Mouse (Mus musculus) myocyte (in vitro differentiated cells): Measurements from ENCODE around the gene Ccdc181. TPM values are rescaled to one million over a fixed set of nuclear protein-coding genes. Genes with fewer than 3 reads are reported as not detected.

Source experiments
- H3K27me3 ChIP-seq: one replicate; pipeline ENCODE4 v1.6.1; 2011; ENCODE audit not compliant: control insufficient read depth, insufficient read depth, insufficient read length
- H3K36me3 ChIP-seq: one replicate; pipeline ENCODE4 v1.6.1; 2011; ENCODE audit not compliant: control insufficient read depth, insufficient read depth
- H3K4me2 ChIP-seq: one replicate; pipeline ENCODE4 v1.6.1; 2011; ENCODE audit warnings: low read depth, control low read depth
- H3K4me3 ChIP-seq: one replicate; pipeline ENCODE4 v1.5.1; 2011; ENCODE audit warnings: mild to moderate bottlenecking, control low read depth, moderate library complexity
- H3K79me2 ChIP-seq: one replicate; pipeline ENCODE4 v1.6.1; 2011; ENCODE audit not compliant: control insufficient read depth, insufficient read depth
- H3ac ChIP-seq: one replicate; pipeline ENCODE4 v1.6.1; 2011; ENCODE audit not compliant: control insufficient read depth, insufficient read length
- CEBPB ChIP-seq: IDR thresholded peaks from 2 replicates; pipeline ENCODE4 v1.6.1; 2011; ENCODE audit warnings: mild to moderate bottlenecking, moderate library complexity; ENCODE audit not compliant: poor library complexity, insufficient read depth, severe bottlenecking
- E2F4 ChIP-seq: IDR thresholded peaks from one replicate; pipeline ENCODE4 v1.6.1; 2011; ENCODE audit warnings: mild to moderate bottlenecking, control low read depth, moderate library complexity; ENCODE audit not compliant: insufficient read depth
- MAX ChIP-seq: IDR thresholded peaks from one replicate; pipeline ENCODE4 v1.6.1; 2011; ENCODE audit warnings: low read depth, mild to moderate bottlenecking, control low read depth
- MYOD1 ChIP-seq, 3 experiments: IDR thresholded peaks; one replicate each; pipeline ENCODE4 v1.6.1; 2011; ENCODE audit warnings: control low read depth in 2 of 3, low read depth in 2 of 3, mild to moderate bottlenecking in 2 of 3, moderate library complexity in 1 of 3; ENCODE audit not compliant: insufficient read length in 2 of 3, control insufficient read depth in 1 of 3
- MYOG ChIP-seq, 3 experiments: IDR thresholded peaks; one replicate each; pipeline ENCODE4 v1.6.1; 2011; ENCODE audit warnings: control low read depth in 2 of 3, low read depth in 2 of 3, mild to moderate bottlenecking in 2 of 3; ENCODE audit not compliant: insufficient read length in 2 of 3, control insufficient read depth in 1 of 3, insufficient read depth in 1 of 3
- POLR2A ChIP-seq: IDR thresholded peaks from one replicate; pipeline ENCODE4 v1.6.1; 2011; ENCODE audit warnings: low read depth, mild to moderate bottlenecking, control low read depth, moderate library complexity; ENCODE audit not compliant: insufficient read length
- POLR2AphosphoS2 ChIP-seq: IDR thresholded peaks from one replicate; pipeline ENCODE4 v1.6.1; 2011; ENCODE audit warnings: low read depth, control low read depth; ENCODE audit not compliant: insufficient read length
- REST ChIP-seq: IDR thresholded peaks from one replicate; pipeline ENCODE4 v1.6.1; 2011; ENCODE audit warnings: mild to moderate bottlenecking, control low read depth, moderate library complexity; ENCODE audit not compliant: insufficient read depth, insufficient read length
- SRF ChIP-seq: IDR thresholded peaks from one replicate; pipeline ENCODE4 v1.6.1; 2011; ENCODE audit warnings: low read depth; ENCODE audit not compliant: control insufficient read depth, insufficient read length
- TCF12 ChIP-seq: IDR thresholded peaks from one replicate; pipeline ENCODE4 v1.6.1; 2011; ENCODE audit warnings: mild to moderate bottlenecking, control low read depth; ENCODE audit not compliant: poor library complexity, insufficient read depth, severe bottlenecking
- TCF3 ChIP-seq: IDR thresholded peaks from one replicate; pipeline ENCODE4 v1.6.1; 2011; ENCODE audit warnings: low read depth, control low read depth; ENCODE audit not compliant: insufficient read length
- USF1 ChIP-seq: IDR thresholded peaks from one replicate; pipeline ENCODE4 v1.6.1; 2011; ENCODE audit warnings: low read depth, mild to moderate bottlenecking, control low read depth, moderate library complexity
- polyA plus RNA-seq: library from polyadenylated mRNA; unstranded; fragments of >200 nt; fragmentation: generic; extraction: Trizol; gene quantifications from one replicate; pipeline ENCODE4 v1.2.1, GENCODE M21; 2012; ENCODE audit warnings: missing spikeins

The Ccdc181 gene
- polyA plus RNA-seq, 1 experiment: 4.1 TPM

- H3K4me2 ChIP-seq: no peak overlapping the region
- no peak overlapping the region for H3K4me3 ChIP-seq
- no peak for TF ChIP-seq REST
- no peak for TF ChIP-seq CEBPB
- TF ChIP-seq USF1: no peak
- no peak for TF ChIP-seq POLR2A
- no peak for TF ChIP-seq SRF
- no peak for TF ChIP-seq TCF3
- TF ChIP-seq MYOD1 (IDR thresholded peaks at IDR 0.05; ENCODE audit: control insufficient read depth in 1 of 3, insufficient read length in 2 of 3, low read depth in 2 of 3): no peak
- no peak for TF ChIP-seq MYOG (IDR thresholded peaks at IDR 0.05; ENCODE audit: control insufficient read depth in 1 of 3, insufficient read depth in 1 of 3, insufficient read length in 2 of 3, low read depth in 2 of 3)
- no peak for TF ChIP-seq POLR2AphosphoS2
- no peak for TF ChIP-seq TCF12
- TF ChIP-seq MAX: no peak
- TF ChIP-seq E2F4: no peak
- no peaks in the 10 kb centered on the region for H3K79me2 ChIP-seq
- H3K36me3 ChIP-seq: no peaks in the 10 kb centered on the region
- no peak overlapping the region for H3ac ChIP-seq
- no peaks in the 10 kb centered on the region for H3K27me3 ChIP-seq
These were observed 44.3 kb downstream of the Ccdc181 start for GRCm38 (mm10) chr1:164319542-164320140.

DNA sequence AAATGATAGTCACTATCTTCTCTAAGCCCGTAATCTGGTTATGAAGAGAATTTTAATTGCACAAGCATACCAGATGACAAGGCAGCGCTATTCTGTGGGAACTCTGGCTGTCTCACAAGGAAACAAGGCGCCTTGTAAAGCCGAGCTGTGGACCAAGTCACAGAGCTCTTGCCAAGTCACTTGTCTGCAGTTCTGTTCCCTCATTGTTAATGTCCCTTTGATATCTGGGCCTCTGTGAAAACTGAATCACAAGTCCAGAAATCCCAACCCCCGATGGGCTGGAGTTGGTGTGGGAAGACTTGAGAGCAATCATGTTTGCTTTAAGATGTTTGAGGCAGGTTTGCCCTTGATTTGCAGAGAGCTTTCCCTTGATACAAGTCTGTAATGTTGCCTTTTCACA, 45.3 kb downstream of the Ccdc181 start:
- TF ChIP-seq TCF3: no peak
- TF ChIP-seq MAX: no peak
- TF ChIP-seq TCF12: no peak
- no peak for TF ChIP-seq POLR2AphosphoS2
- no peak for TF ChIP-seq POLR2A
- no peak for TF ChIP-seq MYOG (IDR thresholded peaks at IDR 0.05; ENCODE audit: control insufficient read depth in 1 of 3, insufficient read depth in 1 of 3, insufficient read length in 2 of 3, low read depth in 2 of 3)
- no peak for TF ChIP-seq REST
- TF ChIP-seq MYOD1 (IDR thresholded peaks at IDR 0.05; ENCODE audit: control insufficient read depth in 1 of 3, insufficient read length in 2 of 3, low read depth in 2 of 3): no peak
- TF ChIP-seq USF1: no peak
- TF ChIP-seq SRF: no peak
- TF ChIP-seq E2F4: no peak
- TF ChIP-seq CEBPB: no peak
- H3ac ChIP-seq: no peak overlapping the region
- no peaks in the 10 kb centered on the region for H3K36me3 ChIP-seq
- H3K4me2 ChIP-seq: no peak overlapping the region
- no peak overlapping the region for H3K4me3 ChIP-seq
- H3K27me3 ChIP-seq: no peaks in the 10 kb centered on the region
- H3K79me2 ChIP-seq: no peaks in the 10 kb centered on the region

DNA sequence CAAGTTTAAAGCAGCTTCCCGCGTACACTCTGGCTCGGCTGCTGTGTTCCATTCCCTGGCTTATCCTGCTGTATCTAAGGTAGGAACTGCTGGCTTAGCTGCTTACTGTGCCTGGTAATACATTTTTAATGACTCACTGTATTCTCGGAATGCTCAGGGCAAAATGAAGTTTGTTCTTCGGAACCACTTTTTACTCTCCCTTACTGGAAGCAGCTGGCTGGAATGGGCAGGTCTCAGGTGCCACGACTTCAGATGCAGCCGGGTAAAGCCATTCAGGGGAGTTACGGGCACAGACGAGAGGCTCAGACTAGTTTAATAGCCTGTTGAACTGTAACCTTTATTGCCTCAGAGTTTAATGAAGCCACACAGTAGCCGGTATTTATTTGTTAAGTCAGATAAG, 46.0 kb downstream of the Ccdc181 start:
- Histone ChIP-seq H3K4me3 (no peak overlapping the region), H3ac (no peak overlapping the region), H3K79me2 (no peaks in the 10 kb centered on the region), H3K36me3 (no peaks in the 10 kb centered on the region), H3K4me2 (no peak overlapping the region), H3K27me3 (no peaks in the 10 kb centered on the region)
- no peak for TF ChIP-seq MYOD1 (IDR thresholded peaks at IDR 0.05; ENCODE audit: control insufficient read depth in 1 of 3, insufficient read length in 2 of 3, low read depth in 2 of 3)
- TF ChIP-seq TCF3: no peak
- TF ChIP-seq MYOG (IDR thresholded peaks at IDR 0.05; ENCODE audit: control insufficient read depth in 1 of 3, insufficient read depth in 1 of 3, insufficient read length in 2 of 3, low read depth in 2 of 3): no peak
- no peak for TF ChIP-seq SRF
- no peak for TF ChIP-seq E2F4
- TF ChIP-seq REST: no peak
- no peak for TF ChIP-seq CEBPB
- TF ChIP-seq POLR2A: no peak
- TF ChIP-seq TCF12: no peak
- no peak for TF ChIP-seq POLR2AphosphoS2
- TF ChIP-seq USF1: no peak
- no peak for TF ChIP-seq MAX

DNA sequence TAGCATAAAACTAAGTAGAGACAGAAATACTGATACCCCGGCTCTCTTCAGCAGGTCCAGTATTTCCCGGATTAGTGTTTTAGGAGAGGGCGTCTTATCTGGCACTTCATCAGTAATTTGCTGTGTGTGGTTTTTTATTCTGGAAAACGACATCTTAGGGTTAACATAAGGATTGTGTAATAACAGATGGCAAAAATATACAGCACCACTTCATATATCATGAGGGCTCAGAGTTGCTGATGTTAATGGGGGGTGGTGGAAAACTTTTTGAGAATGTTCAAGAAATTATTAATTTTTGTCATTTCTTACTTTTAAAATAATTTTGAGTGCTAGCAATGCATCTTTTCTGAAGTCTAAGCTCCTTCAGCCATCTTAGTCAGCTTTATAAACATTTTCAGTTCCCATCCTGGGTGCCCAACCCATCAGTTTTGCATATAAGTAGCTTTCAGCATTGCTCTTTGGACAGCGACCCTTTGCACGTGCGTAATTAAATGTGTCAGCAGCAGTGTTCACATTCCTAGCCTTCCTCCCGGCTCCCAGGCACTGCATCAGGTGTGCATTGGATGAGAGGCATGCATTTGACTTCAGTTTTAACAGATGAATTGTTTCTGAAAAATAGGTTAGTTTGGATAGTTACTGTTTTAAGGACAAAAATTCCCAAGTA, 47.7 kb downstream of the Ccdc181 start:
- Histone ChIP-seq H3K36me3 (no peaks in the 10 kb centered on the region), H3K79me2 (no peaks in the 10 kb centered on the region), H3K4me3 (no peak overlapping the region), H3ac (no peak overlapping the region), H3K27me3 (no peaks in the 10 kb centered on the region), H3K4me2 (no peak overlapping the region)
- no peak for TF ChIP-seq SRF
- no peak for TF ChIP-seq POLR2AphosphoS2
- no peak for TF ChIP-seq TCF3
- no peak for TF ChIP-seq POLR2A
- no peak for TF ChIP-seq TCF12
- TF ChIP-seq REST: no peak
- no peak for TF ChIP-seq USF1
- TF ChIP-seq CEBPB: no peak
- no peak for TF ChIP-seq MYOG (IDR thresholded peaks at IDR 0.05; ENCODE audit: control insufficient read depth in 1 of 3, insufficient read depth in 1 of 3, insufficient read length in 2 of 3, low read depth in 2 of 3)
- no peak for TF ChIP-seq MYOD1 (IDR thresholded peaks at IDR 0.05; ENCODE audit: control insufficient read depth in 1 of 3, insufficient read length in 2 of 3, low read depth in 2 of 3)
- TF ChIP-seq E2F4: no peak
- TF ChIP-seq MAX: no peak
